Comparison of ENCODE assay signal across 14 mouse cellular contexts in the genomic region with DNA sequence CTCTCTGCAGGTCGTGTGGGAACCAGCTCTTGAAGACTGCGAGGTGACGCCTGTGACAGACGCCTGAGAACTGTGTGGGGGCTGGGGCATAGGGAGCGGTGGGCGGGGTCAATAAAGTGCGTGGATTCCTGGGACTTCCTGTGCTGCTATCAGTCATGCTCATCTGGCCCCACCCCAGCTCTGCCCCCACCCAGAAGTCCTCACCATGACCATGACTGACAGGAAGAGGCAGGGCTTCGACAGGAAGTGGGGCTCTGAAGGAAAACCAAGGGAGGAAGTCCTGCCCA. TPM values are rescaled to one million over a fixed set of nuclear protein-coding genes. Genes with fewer than 3 reads are reported as not detected.
DNase-seq lines count a peak whose midpoint lies in the region; ATAC-seq lines count a peak whose summit lies in the region.
"Had no signal": no experiment of that assay in that cellular context is flagged by ENCODE, and none has a peak within 500 bp of the region (broad histone marks: within the 10 kb centered on the region; RNA-seq: fewer than 3 reads in every experiment).

No protein-coding gene starts in this region.

- 93% methylated on average over 8 of the region's 8 CpGs for WGBS in heart, embryonic 14.5 days
- WGBS in neural tube, embryonic 13.5 days: 98% methylated on average over 8 of the region's 8 CpGs

- no peak overlapping the region for H3K4me3 ChIP-seq in heart, embryonic 14.5 days (ENCODE audit: control insufficient read depth in 1 of 2, insufficient read depth in 1 of 2, low read depth in 1 of 2, low read length in 2 of 2)
- H3K4me3 ChIP-seq in megakaryocyte, embryonic 14.5 days (replicated peaks): peak overlapping the region; percentile 21
- no peak overlapping the region for H3K4me3 ChIP-seq in neural tube, embryonic 13.5 days
- H3K4me3 ChIP-seq: myocyte had no signal

- H3K27ac ChIP-seq in heart, embryonic 14.5 days (replicated peaks in 1 of 2; ENCODE audit: control insufficient read depth in 1 of 2, insufficient read depth in 1 of 2, low read depth in 2 of 2, low read length in 2 of 2): no peak overlapping the region
- no peak overlapping the region for H3K27ac ChIP-seq in neural tube, embryonic 13.5 days (replicated peaks)

- no peaks in the 10 kb centered on the region for H3K27me3 ChIP-seq in heart, embryonic 14.5 days (ENCODE audit: control insufficient read depth, insufficient read depth, low read length)
- H3K27me3 ChIP-seq in megakaryocyte, embryonic 14.5 days (replicated peaks): no peaks in the 10 kb centered on the region
- H3K27me3 ChIP-seq in neural tube, embryonic 13.5 days: no peaks in the 10 kb centered on the region

- H3K36me3 ChIP-seq in heart, embryonic 14.5 days (ENCODE audit: control insufficient read depth, insufficient read depth, low read length): no peaks in the 10 kb centered on the region; the same call in 1 of the 2 replicates
- peaks cover 15% of the 10 kb centered on the region for H3K36me3 ChIP-seq in megakaryocyte, embryonic 14.5 days (replicated peaks; ENCODE audit: low read length)
- peaks cover under 1% of the 10 kb centered on the region; the same call in 1 of the 2 replicates for H3K36me3 ChIP-seq in neural tube, embryonic 13.5 days

- no peak overlapping the region for H3K9ac ChIP-seq in heart, embryonic 14.5 days (ENCODE audit: low read length)
- no peak overlapping the region for H3K9ac ChIP-seq in neural tube, embryonic 13.5 days

- no peak for DNase-seq in heart, adult 8-10 months (ENCODE audit: low spot score)
- peak; percentile 25 for DNase-seq in induced T-regulatory cell, adult 2 months (ENCODE audit: low read depth)
- no peak for DNase-seq in left cerebral cortex, adult 8-10 months (ENCODE audit: low spot score in 2 of 2)
- DNase-seq: cerebellum, postnatal 25 days; heart, adult 18-20 months; kidney, adult 18-20 months had no signal

- no peak overlapping the region for H3K4me2 ChIP-seq in heart, embryonic 14.5 days (ENCODE audit: low read length)
- H3K4me2 ChIP-seq in neural tube, embryonic 13.5 days: no peak overlapping the region

- ATAC-seq in heart, embryonic 14.5 days (ENCODE audit: insufficient number of reproducible peaks, insufficient read depth, low FRiP score, low read depth): peak; percentile 36; the same call in 1 of the 2 replicates
- ATAC-seq in megakaryocyte, adult 5-6 weeks (ENCODE audit: poor library complexity, severe bottlenecking): no peak
- ATAC-seq in neural tube, embryonic 13.5 days (ENCODE audit: low read depth): peak; percentile 5; the same call in 1 of the 2 replicates

- H3K9me3 ChIP-seq in heart, embryonic 14.5 days (ENCODE audit: control insufficient read depth, low read length): peaks cover 51% of the 10 kb centered on the region
- peaks cover 46% of the 10 kb centered on the region for H3K9me3 ChIP-seq in megakaryocyte, embryonic 14.5 days
- peaks cover 15% of the 10 kb centered on the region for H3K9me3 ChIP-seq in neural tube, embryonic 13.5 days

- H3K4me1 ChIP-seq in heart, embryonic 14.5 days (ENCODE audit: control insufficient read depth in 2 of 2, insufficient read depth in 2 of 2, low read length in 2 of 2): no peaks in the 10 kb centered on the region
- peaks cover 9% of the 10 kb centered on the region; the same call in 1 of the 2 replicates for H3K4me1 ChIP-seq in megakaryocyte, embryonic 14.5 days
- H3K4me1 ChIP-seq in neural tube, embryonic 13.5 days (replicated peaks): no peaks in the 10 kb centered on the region

RNA-seq across cellular contexts. Expression of a gene that starts 9.2 kb away (rescaled TPM):
- polyA plus RNA-seq in heart, embryonic 14.5 days (2014; fragmentation: Nextera tagmentation; extraction: Ambion mirVana): 2.7 and 2.9 TPM in 2 replicates
- total RNA-seq in heart, adult 8-10 months (2022): 1 to 10 TPM; 2.2 to 7.2 (median 3.5) TPM
- 68.0 and 95.8 TPM in 2 replicates for polyA plus RNA-seq in megakaryocyte, embryonic 14.5 days (2012; ENCODE audit: insufficient read depth, low replicate concordance)
- 17.5 and 18.3 TPM in 2 replicates for total RNA-seq in megakaryocyte, adult 5-6 weeks (2015)
- 70.9 and 82.3 TPM in 2 replicates for total RNA-seq in megakaryocyte, adult 5-6 weeks (2017)
- polyA plus RNA-seq in neural tube, embryonic 13.5 days (2015; fragmentation: Nextera tagmentation; extraction: Ambion mirVana): 1.2 and 3.0 TPM in 2 replicates
- total RNA-seq in left cerebral cortex, adult 8-10 months (2022): 1 to 10 TPM; 2.9 to 7.3 (median 4.9) TPM

RNA-seq across cellular contexts. Expression of a gene that starts 32.7 kb away (rescaled TPM):
- not detected in 2 replicates for polyA plus RNA-seq in heart, embryonic 14.5 days (2014; fragmentation: Nextera tagmentation; extraction: Ambion mirVana)
- not detected for total RNA-seq in heart, adult 8-10 months (2022)
- not detected in 2 replicates for polyA plus RNA-seq in megakaryocyte, embryonic 14.5 days (2012; ENCODE audit: insufficient read depth, low replicate concordance)
- total RNA-seq in megakaryocyte, adult 5-6 weeks (2015): not detected in 2 replicates
- not detected in 2 replicates for total RNA-seq in megakaryocyte, adult 5-6 weeks (2017)
- not detected in 2 replicates for polyA plus RNA-seq in neural tube, embryonic 13.5 days (2015; fragmentation: Nextera tagmentation; extraction: Ambion mirVana)
- total RNA-seq in left cerebral cortex, adult 8-10 months (2022): not detected
- total RNA-seq: heart, adult 18-20 months had no signal
- polyA plus RNA-seq: liver, embryonic 16.5 days; stomach, embryonic 14.5 days had no signal

RNA-seq across cellular contexts. Expression of a gene that starts 45.8 kb away (rescaled TPM):
- not detected in 2 replicates for polyA plus RNA-seq in heart, embryonic 14.5 days (2014; fragmentation: Nextera tagmentation; extraction: Ambion mirVana)
- not detected for total RNA-seq in heart, adult 8-10 months (2022)
- polyA plus RNA-seq in megakaryocyte, embryonic 14.5 days (2012; ENCODE audit: insufficient read depth, low replicate concordance): not detected in 2 replicates
- total RNA-seq in megakaryocyte, adult 5-6 weeks (2015): not detected in 2 replicates
- not detected in 2 replicates for total RNA-seq in megakaryocyte, adult 5-6 weeks (2017)
- polyA plus RNA-seq in neural tube, embryonic 13.5 days (2015; fragmentation: Nextera tagmentation; extraction: Ambion mirVana): not detected in 2 replicates
- total RNA-seq in left cerebral cortex, adult 8-10 months (2022): not detected
- total RNA-seq: ES-E14; heart, adult 18-20 months had no signal
- polyA plus RNA-seq: liver, embryonic 16.5 days; myocyte; stomach, embryonic 14.5 days had no signal
